Mouse (Mus musculus) MN1 (cell line): ENCODE measurements around the gene Gm614.

Experiments used
- DNase-seq: peaks from one replicate; pipeline ENCODE4 v3.0.0-alpha.2; 2016; ENCODE audit warnings: low spot score

Gene Gm614

DNA sequence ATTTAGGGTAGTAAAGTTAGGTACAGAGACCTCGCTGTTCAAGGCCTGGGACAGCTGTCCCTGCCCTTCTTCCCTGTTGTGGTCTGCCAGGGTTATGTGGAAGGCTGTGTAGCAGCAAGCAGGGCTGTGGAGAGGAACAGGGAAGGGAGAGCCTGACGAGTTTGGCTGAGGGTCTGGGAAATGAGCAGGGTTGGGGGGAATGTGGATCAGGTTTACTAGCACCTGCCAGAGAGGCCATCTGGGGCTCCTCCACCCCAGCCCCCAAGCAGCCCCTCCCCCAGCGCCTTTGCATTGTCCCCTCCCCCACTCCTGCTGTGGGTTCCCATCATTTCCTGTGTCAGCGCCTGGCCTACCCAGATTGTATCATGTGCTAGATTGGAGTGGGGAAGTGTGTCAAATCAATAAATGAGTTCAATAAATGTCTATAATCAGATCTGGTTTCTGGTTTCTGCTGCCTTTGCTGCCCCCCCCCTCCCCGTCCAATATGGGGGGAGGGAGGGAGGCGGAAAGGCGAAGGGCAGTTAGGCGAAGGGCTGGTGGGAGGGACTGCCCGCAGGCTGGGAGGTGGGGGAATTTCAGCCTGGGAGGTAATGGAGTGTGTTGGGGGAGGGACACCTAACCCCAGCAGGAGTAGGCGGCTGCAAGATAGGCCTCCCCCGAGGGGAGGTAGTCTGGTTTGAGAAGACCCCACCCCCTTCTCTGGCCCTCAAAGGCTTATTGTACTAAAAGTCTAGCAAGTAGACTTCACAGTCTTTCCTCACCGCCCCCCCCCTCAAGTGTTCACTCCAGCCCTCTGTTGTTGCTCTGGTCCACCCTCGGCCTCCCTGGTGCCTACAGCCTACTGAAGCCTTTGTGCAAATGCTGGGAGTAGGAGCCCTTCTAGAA lies 3.1 kb downstream of the Gm614 start:
- DNase-seq = peak; percentile 53

DNA sequence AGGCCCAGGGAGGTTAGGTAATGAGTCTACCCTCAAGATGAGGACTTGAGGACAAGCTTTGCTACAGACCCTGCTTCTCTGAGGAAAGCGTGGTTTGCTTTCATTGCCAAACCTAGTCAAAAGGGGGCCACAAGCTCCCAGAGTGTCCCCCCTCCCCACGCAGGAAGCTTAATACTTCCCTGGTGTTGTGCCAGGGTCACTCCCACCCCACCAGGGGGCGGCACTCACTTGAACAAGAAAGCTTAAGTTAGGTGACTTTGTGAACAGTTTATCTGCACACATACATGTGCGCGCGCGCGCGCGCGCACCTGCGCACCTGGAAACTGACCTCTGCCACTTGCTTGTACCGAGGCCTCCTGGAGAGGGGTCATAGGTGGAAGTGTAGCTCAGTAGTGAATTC lies 7.2 kb downstream of the Gm614 start:
- DNase-seq = no peak

DNA sequence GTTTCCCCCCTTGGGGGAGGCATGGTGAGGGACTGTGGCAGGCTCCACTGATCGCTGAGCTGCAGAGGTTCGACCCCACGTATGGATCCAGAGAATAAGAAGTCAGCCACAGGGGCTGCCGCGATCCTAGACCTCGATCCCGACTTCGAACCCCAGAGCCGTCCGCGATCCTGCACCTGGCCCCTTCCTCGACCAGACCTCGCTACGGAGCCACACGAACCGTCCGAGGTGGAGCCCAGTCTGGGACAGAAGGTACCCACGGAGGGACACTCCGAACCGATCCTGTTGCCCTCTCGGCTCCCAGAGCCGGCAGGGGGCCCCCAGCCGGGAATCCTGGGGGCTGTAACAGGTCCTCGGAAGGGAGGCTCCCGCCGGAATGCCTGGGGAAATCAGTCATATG lies 9.1 kb downstream of the Gm614 start:
- no peak for DNase-seq

DNA sequence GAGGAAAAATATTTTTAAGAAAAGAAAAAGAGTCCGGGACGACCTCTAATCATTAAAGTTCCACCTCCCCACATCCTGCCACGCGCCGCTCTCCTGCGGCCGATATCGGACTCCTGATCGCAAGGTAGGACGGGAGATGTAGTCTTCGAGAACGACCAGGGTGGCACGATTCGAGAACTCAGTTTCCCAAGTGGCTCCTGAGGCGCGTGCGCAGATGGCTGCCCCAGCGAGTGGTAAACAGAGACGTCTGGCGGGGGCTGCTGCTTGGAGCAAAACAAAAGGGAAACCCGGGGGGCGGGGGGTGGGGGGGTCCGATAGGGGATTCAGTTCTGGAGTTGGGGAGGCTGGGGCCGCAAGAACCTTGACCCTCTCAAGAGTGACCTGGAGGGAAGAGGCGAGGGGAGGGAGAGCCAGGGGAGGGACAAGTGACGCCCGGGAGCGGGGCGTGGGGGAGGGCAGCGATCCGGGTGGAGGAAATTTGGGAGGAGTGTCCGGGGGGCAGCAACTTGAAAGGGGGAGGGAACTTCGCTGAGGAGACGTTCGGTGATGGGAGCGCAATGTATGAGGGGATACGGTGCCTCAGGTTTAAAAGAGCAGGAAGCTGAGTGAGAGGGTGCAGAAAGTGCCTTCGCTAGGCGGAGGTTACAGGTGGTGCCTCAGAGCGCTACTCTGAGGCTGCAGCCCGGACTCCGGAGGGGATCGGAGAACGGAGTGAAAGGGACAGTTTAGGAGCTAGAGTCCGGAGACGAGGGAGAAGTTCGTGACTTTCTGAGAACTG lies 9.7 kb downstream of the Gm614 start, which contains the start of gene Foxo4:
Gene Foxo4 (plus strand): TSS at position 577 of the 778 bp plus-strand sequence.
- peak; percentile 79 for DNase-seq

DNA sequence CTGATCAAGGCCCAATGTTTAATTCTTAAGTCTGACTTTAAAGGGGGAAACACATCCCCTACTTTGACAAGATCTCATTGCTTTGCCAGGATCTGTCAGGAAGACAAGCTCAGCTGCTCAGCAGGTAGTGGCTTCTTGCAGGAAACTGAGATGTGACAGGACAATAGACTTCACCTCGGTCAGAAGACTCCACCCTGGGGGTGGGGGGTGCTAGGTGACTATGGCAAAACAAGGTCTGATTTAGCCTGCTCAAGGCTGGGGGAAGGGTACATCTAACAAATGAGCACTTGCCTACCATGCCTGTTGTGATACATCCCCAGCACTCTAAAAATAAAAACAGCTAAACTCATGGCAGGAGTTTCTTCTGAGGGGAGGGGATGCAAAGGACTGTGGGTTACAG lies 18.8 kb downstream of the Gm614 start:
- no peak for DNase-seq

DNA sequence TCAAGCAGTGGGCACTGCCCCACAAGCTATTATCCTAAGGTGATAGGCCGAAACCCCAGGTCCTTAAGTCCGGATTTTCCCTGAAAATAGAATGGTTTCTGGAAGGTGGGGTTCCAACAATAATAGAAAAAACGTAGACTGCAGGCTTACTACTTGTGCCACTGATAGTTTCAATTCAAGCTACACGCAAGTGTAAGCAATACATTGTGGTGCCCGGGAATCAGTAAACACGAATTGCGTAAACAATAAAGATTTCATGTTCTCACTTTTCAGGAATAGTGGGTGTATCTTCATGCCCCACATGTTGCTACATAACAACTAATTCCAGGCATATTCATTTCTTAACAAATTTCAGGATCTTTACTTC lies 41.0 kb downstream of the Gm614 start:
- no peak for DNase-seq

DNA sequence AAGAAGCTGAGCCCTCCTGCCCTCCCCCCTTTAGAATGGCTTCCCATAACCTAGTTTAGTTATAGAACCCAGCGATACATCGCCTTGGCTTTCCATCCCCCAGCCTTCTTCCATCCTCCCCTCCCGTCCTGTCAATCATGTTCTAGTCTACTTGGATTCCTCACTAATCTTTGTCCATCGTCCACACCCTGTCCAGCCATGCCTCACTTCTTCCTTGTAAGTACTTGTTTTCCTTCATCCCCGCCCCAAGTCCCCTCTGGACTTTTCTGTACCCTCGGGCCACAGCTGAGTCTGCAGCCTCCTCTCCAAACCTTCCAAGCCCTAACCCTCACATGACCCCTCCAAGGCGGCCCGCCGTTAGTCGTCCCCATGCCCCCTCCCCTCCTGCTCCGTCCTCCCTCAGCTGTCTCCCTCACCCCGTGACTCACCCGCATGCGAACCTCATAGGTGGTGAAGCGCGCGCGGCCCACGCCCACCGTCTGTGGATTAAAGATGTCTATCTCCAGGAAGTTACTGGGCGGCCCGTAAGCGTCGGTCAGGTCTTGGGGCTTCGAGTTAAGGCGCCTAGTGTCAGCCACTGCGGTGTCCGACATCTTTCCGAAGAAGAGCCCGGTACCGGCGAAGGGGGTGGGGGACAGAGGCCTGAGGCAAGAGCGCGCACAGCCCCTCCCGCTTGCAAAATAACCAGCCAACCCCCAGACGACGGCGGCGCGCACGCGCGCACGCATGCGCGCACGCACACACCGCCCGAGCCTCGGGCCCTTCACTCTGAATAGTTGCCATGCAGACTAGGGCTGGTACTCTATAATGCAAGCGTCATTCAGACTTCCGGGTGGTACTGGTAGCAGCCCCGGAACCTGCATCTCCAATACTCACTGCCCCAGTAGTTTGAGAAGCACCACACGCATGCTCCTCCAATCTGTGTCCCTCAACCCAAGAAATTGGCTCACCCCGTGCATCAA lies 41.7 kb downstream of the Gm614 start, which contains the start of gene Snx12:
Gene Snx12 (minus strand): TSS at position 730 of the 962 bp plus-strand sequence.
- DNase-seq = peak; percentile 87
